Mouse (Mus musculus) cerebellum, adult 2 months (tissue): ENCODE measurements around the gene Med17. TPM values are rescaled to one million over a fixed set of nuclear protein-coding genes. Genes with fewer than 3 reads are reported as not detected.
"Not testable (repeated sequence)": the region's sequence is repeated elsewhere in the genome, so short reads cannot be mapped to it uniquely, and the experiment has no call there.

ENCODE experiments used
- DNase-seq, 2 experiments: peaks; one replicate each; pipeline ENCODE4 v3.0.0; 2021
- H3K27ac ChIP-seq: fragments of 200-500 bp; 2 replicates; pipeline ENCODE4 v1.5.1; 2012; ENCODE audit warnings: low read length, control low read depth, inconsistent platforms; ENCODE audit not compliant: insufficient read depth
- H3K27me3 ChIP-seq: fragments of 200-500 bp; 2 replicates; pipeline ENCODE4 v1.6.1; 2012; ENCODE audit warnings: inconsistent platforms, mild to moderate bottlenecking, low read length, moderate library complexity; ENCODE audit not compliant: control insufficient read depth, insufficient read depth
- H3K4me1 ChIP-seq: fragments of 200-500 bp; 2 replicates; pipeline ENCODE4 v1.6.1; 2011; ENCODE audit warnings: low read length; ENCODE audit not compliant: control insufficient read depth, insufficient read depth
- H3K4me3 ChIP-seq: fragments of 200-500 bp; replicated peaks from 2 replicates; pipeline ENCODE3; 2011; ENCODE audit warnings: mild to moderate bottlenecking, low read depth, low read length, control low read depth; ENCODE audit not compliant: insufficient read depth
- CTCF ChIP-seq: fragments of 200-500 bp; IDR thresholded peaks from 2 replicates; pipeline ENCODE4 v1.5.1; 2011; ENCODE audit warnings: low read depth, mild to moderate bottlenecking, control low read depth, low read length, moderate library complexity, borderline replicate concordance; ENCODE audit not compliant: insufficient read depth
- POLR2A ChIP-seq: fragments of 200-500 bp; IDR thresholded peaks from 2 replicates; pipeline ENCODE4 v1.6.1; 2011; ENCODE audit warnings: low read length, control low read depth, borderline replicate concordance; ENCODE audit not compliant: insufficient read depth
- WGBS: fragments of 180-500 bp; shearing (Covaris S2); methylation state at CpG from one replicate; pipeline ENCODE4 v1.1.7; 2018; 5-methylcytosine and 5-hydroxymethylcytosine counted together
- polyA plus RNA-seq: library from polyadenylated mRNA; depleted of rRNA; stranded (reverse); fragments of >200 nt; gene quantifications from 2 replicates; pipeline ENCODE4 v1.2.3, GENCODE M21; 2012

The Med17 gene
- polyA plus RNA-seq, 1 experiment = 38.4 TPM

- TF ChIP-seq POLR2A (no peak), CTCF (no peak)
- no peak overlapping the region for H3K4me3 ChIP-seq
- WGBS = 90% methylated on average over 1 of the region's 1 CpGs
- no peaks in the 10 kb centered on the region for H3K27me3 ChIP-seq
- no peak for DNase-seq
- H3K4me1 ChIP-seq = no peaks in the 10 kb centered on the region
- H3K27ac ChIP-seq = no peak overlapping the region
Measured at GRCm38 (mm10) chr9:15310179-15310578, 30.4 kb upstream of the Med17 start.

GRCm38 (mm10) chr9:15309425-15309824 lies 29.7 kb upstream of the Med17 start:
- H3K4me3 ChIP-seq = no peak overlapping the region
- 73% methylated on average over 4 of the region's 4 CpGs for WGBS
- no peak overlapping the region for H3K27ac ChIP-seq
- TF ChIP-seq CTCF (no peak), POLR2A (no peak)
- no peak for DNase-seq
- H3K4me1 ChIP-seq = no peaks in the 10 kb centered on the region
- H3K27me3 ChIP-seq = no peaks in the 10 kb centered on the region

- 60% methylated on average over 2 of the region's 2 CpGs for WGBS
- no peaks in the 10 kb centered on the region for H3K27me3 ChIP-seq
- H3K27ac ChIP-seq = no peak overlapping the region
- no peaks in the 10 kb centered on the region for H3K4me1 ChIP-seq
- TF ChIP-seq POLR2A = no peak
- TF ChIP-seq CTCF = no peak
- no peak for DNase-seq
- H3K4me3 ChIP-seq = no peak overlapping the region
Measured at GRCm38 (mm10) chr9:15308254-15308653, 28.5 kb upstream of the Med17 start.

GRCm38 (mm10) chr9:15307257-15307656 lies 27.5 kb upstream of the Med17 start:
- Histone ChIP-seq H3K27me3 (no peaks in the 10 kb centered on the region), H3K4me3 (no peak overlapping the region), H3K4me1 (no peaks in the 10 kb centered on the region), H3K27ac (no peak overlapping the region)
- TF ChIP-seq POLR2A (no peak), CTCF (no peak)
- WGBS = 8% methylated on average over 6 of the region's 6 CpGs
- DNase-seq = no peak

GRCm38 (mm10) chr9:15306398-15307119 lies 26.8 kb upstream of the Med17 start, which contains the start of gene 4931406C07Rik:
Gene 4931406C07Rik (minus strand): TSS chr9:15306448.
- peak within 1 kb of the TSS; percentile 71 for H3K27ac ChIP-seq
- no peak for DNase-seq
- peak within 1 kb of the TSS; percentile 97 for H3K4me3 ChIP-seq
- H3K27me3 ChIP-seq = no peaks in the 10 kb centered on the region
- no peaks in the 10 kb centered on the region for H3K4me1 ChIP-seq
- TF ChIP-seq POLR2A = no peak
- no peak for TF ChIP-seq CTCF
- under 1% methylated on average over 35 of the region's 35 CpGs for WGBS

GRCm38 (mm10) chr9:15305503-15306397 lies 26.0 kb upstream of the Med17 start, which contains the start of gene Taf1d:
Gene Taf1d (plus strand): TSS chr9:15306214.
- peak within 1 kb of the TSS; percentile 71 for H3K27ac ChIP-seq
- TF ChIP-seq CTCF (no peak), POLR2A (peak; percentile 83; the same call in 1 of the 2 replicates)
- peak within 1 kb of the TSS; percentile 97 for H3K4me3 ChIP-seq
- H3K27me3 ChIP-seq = no peaks in the 10 kb centered on the region
- DNase-seq = peak; percentile 95 to 98
- H3K4me1 ChIP-seq = no peaks in the 10 kb centered on the region
- 12% methylated on average over 45 of the region's 45 CpGs for WGBS

- H3K4me3 ChIP-seq = no peak overlapping the region
- TF ChIP-seq CTCF (no peak), POLR2A (no peak)
- WGBS = 71% methylated on average over 2 of the region's 2 CpGs
- no peaks in the 10 kb centered on the region for H3K4me1 ChIP-seq
- no peak overlapping the region for H3K27ac ChIP-seq
- no peak for DNase-seq
- no peaks in the 10 kb centered on the region for H3K27me3 ChIP-seq
Measured at GRCm38 (mm10) chr9:15302881-15303280, 23.1 kb upstream of the Med17 start.

- H3K27me3 ChIP-seq, DNase-seq, H3K4me1 ChIP-seq, H3K27ac ChIP-seq, H3K4me3 ChIP-seq: not testable (repeated sequence)
- WGBS = 79% methylated on average over 6 of the region's 6 CpGs
Measured at GRCm38 (mm10) chr9:15302006-15302405, 22.3 kb upstream of the Med17 start.
